In the genomic region with DNA sequence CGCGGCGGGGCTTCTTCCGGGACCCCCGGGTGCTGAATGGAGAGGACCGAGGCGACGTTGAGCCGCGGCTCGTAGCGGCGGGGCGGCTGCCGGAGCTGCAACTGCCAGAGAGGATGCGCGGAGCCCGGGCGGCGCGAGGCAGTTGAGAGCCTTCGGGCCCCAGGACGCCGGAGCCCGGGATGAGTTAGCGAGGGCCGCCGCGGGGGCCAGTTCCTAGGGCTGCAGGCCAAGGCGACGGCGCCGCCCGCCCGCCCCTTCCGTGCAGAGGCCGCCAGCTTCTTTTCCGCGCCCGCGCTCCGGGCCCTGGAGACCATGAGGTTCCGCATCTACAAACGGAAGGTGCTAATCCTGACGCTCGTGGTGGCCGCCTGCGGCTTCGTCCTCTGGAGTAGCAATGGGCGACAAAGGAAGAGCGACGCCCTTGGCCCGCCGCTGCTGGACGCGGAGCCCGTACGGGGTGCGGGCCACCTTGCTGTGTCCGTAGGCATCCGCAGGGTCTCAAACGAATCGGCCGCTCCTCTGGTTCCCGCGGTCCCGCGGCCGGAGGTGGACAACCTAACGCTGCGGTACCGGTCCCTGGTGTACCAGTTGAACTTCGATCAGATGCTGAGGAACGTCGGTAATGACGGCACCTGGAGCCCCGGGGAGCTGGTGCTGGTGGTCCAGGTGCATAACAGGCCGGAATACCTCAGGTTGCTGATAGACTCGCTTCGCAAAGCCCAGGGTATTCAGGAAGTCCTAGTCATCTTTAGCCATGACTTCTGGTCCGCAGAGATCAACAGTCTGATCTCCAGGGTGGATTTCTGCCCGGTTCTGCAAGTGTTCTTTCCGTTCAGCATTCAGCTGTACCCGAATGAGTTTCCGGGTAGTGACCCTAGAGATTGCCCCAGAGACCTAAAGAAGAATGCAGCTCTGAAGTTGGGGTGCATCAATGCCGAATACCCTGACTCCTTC, we compare ENCODE assay signal across 8 mouse cellular contexts. TPM values are rescaled to one million over a fixed set of nuclear protein-coding genes. Genes with fewer than 3 reads are reported as not detected.
DNase-seq lines count a peak whose midpoint lies in the region; ATAC-seq and TF ChIP-seq lines count a peak whose summit lies in the region.

No protein-coding gene starts in this region.

- H3K27ac ChIP-seq in ES-E14 (ENCODE audit: insufficient read depth, low read depth, low read length, poor library complexity, severe bottlenecking) = peak overlapping the region; percentile 54
- H3K27ac ChIP-seq in forebrain, embryonic 11.5 days (ENCODE audit: low read depth, low read length) = peak overlapping the region; percentile 66
- peak overlapping the region; percentile 90 for H3K27ac ChIP-seq in heart, embryonic 16.5 days (ENCODE audit: low read length)

- H3K4me2 ChIP-seq in forebrain, embryonic 11.5 days (ENCODE audit: low read depth, low read length, severe bottlenecking) = peak overlapping the region; percentile 98
- H3K4me2 ChIP-seq in heart, embryonic 16.5 days (ENCODE audit: low read depth, low read length) = peak overlapping the region; percentile 91

- DNase-seq in ES-E14 (ENCODE audit: low read depth, low spot score) = no peak
- DNase-seq in adrenal gland, adult 2 months = peak; percentile 81
- DNase-seq in forebrain, embryonic 11.5 days (ENCODE audit: low spot score) = peak; percentile 79
- DNase-seq in kidney, postnatal 36 days = peak; percentile 46 to 76
- DNase-seq in lung, postnatal 10 days = peak; percentile 65
- peak; percentile 54 for DNase-seq in retina, embryonic 14.5 days (ENCODE audit: low spot score)
- no peak for DNase-seq in cerebellum, adult 11-12 months

- ATAC-seq in forebrain, embryonic 11.5 days (replicated peaks; ENCODE audit: low FRiP score) = peak; percentile 57
- ATAC-seq in heart, embryonic 16.5 days (replicated peaks; ENCODE audit: extremely low read depth, insufficient read depth, low FRiP score) = peak; percentile 73

- no peaks in the 10 kb centered on the region for H3K27me3 ChIP-seq in forebrain, embryonic 11.5 days (ENCODE audit: control insufficient read depth, insufficient read depth, low read length)
- no peaks in the 10 kb centered on the region for H3K27me3 ChIP-seq in heart, embryonic 16.5 days (ENCODE audit: control insufficient read depth, insufficient read depth, low read length)

- 3% methylated on average over 85 of the region's 86 CpGs for WGBS in forebrain, embryonic 11.5 days
- 2% methylated on average over 78 of the region's 86 CpGs for WGBS in heart, embryonic 16.5 days

- peaks cover 9% of the 10 kb centered on the region for H3K36me3 ChIP-seq in ES-E14 (ENCODE audit: control insufficient read depth, insufficient read depth, low read length, poor library complexity, severe bottlenecking)
- H3K36me3 ChIP-seq in forebrain, embryonic 11.5 days (ENCODE audit: control insufficient read depth, insufficient read depth, low read length) = no peaks in the 10 kb centered on the region; the same call in 1 of the 2 replicates
- peaks cover 15% of the 10 kb centered on the region for H3K36me3 ChIP-seq in heart, embryonic 16.5 days (ENCODE audit: control insufficient read depth, insufficient read depth)

- peak overlapping the region; percentile 91 for H3K9ac ChIP-seq in ES-E14 (ENCODE audit: insufficient read depth, low read depth, low read length, poor library complexity, severe bottlenecking)
- peak overlapping the region; percentile 90 for H3K9ac ChIP-seq in forebrain, embryonic 11.5 days (ENCODE audit: low read length)
- H3K9ac ChIP-seq in heart, embryonic 16.5 days (ENCODE audit: low read length) = peak overlapping the region; percentile 82

- peaks cover 2% of the 10 kb centered on the region in 2 experiments; a peak in 2 of 4 replicates for H3K4me1 ChIP-seq in ES-E14 (ENCODE audit: control insufficient read depth in 2 of 2, insufficient read depth in 2 of 2, low read length in 2 of 2, poor library complexity in 1 of 2)
- peaks cover 7% of the 10 kb centered on the region; the same call in 1 of the 2 replicates for H3K4me1 ChIP-seq in forebrain, embryonic 11.5 days (replicated peaks; ENCODE audit: control insufficient read depth, insufficient read depth, low read length)
- peaks cover 22% of the 10 kb centered on the region for H3K4me1 ChIP-seq in heart, embryonic 16.5 days (ENCODE audit: control insufficient read depth, insufficient read depth, low read length)

- in situ Hi-C loops in ES-E14 (cut with MboI; ENCODE audit: low sequenced_read_pairs in 2 of 2, unreplicated experiment in 2 of 2) = no loop called here

- H3K4me3 ChIP-seq in ES-E14 (ENCODE audit: insufficient read depth in 1 of 2, low read depth in 1 of 2, low read length in 2 of 2, poor library complexity in 1 of 2, severe bottlenecking in 1 of 2) = peak overlapping the region; percentile 92 to 97
- peak overlapping the region; percentile 87 for H3K4me3 ChIP-seq in forebrain, embryonic 11.5 days (ENCODE audit: low read depth, low read length)
- H3K4me3 ChIP-seq in heart, embryonic 16.5 days (ENCODE audit: low read length) = peak overlapping the region; percentile 92

- H3K9me3 ChIP-seq in ES-E14 (ENCODE audit: control insufficient read depth, insufficient read depth, low read depth, low read length) = no peaks in the 10 kb centered on the region
- no peaks in the 10 kb centered on the region for H3K9me3 ChIP-seq in forebrain, embryonic 11.5 days (ENCODE audit: control insufficient read depth, low read length)
- no peaks in the 10 kb centered on the region for H3K9me3 ChIP-seq in heart, embryonic 16.5 days (replicated peaks; ENCODE audit: control insufficient read depth, low read length)

TF ChIP-seq in ES-E14, 5 proteins besides CTCF, POLR2A, EP300 and RAD21:
- TF ChIP-seq HCFC1 (IDR thresholded peaks at IDR 0.05; ENCODE audit: borderline replicate concordance, insufficient read depth, low read length) (no peak), MAFK (IDR thresholded peaks at IDR 0.05; ENCODE audit: insufficient read depth, low read depth, low read length) (no peak), CHD2 (IDR thresholded peaks at IDR 0.05; ENCODE audit: low read depth, low read length) (no peak), ZC3H11A (IDR thresholded peaks at IDR 0.05; ENCODE audit: borderline replicate concordance, low read depth, low read length) (no peak), ZNF384 (IDR thresholded peaks at IDR 0.05; ENCODE audit: low read depth, low read length) (no peak)
TF ChIP-seq in ES-E14: peak in this region for 0.

RNA-seq across cellular contexts. Expression of a gene that starts 0.7 kb away (rescaled TPM):
- total RNA-seq in ES-E14 (2012; rRNA removed) = 53.8 and 56.8 TPM in 2 replicates
- 10 to 100 TPM; 45.6 to 60.8 TPM for total RNA-seq in adrenal gland, adult 2 months (2021)
- polyA plus RNA-seq in adrenal gland, adult 2 months (2012; rRNA removed) = 26.7 and 29.5 TPM in 2 replicates
- 40.6 and 42.3 TPM in 2 replicates for polyA plus RNA-seq in forebrain, embryonic 11.5 days (2014; fragmentation: Nextera tagmentation; extraction: Ambion mirVana)
- 33.4 and 40.2 TPM in 2 replicates for polyA plus RNA-seq in heart, embryonic 16.5 days (2015; fragmentation: Nextera tagmentation; extraction: Ambion mirVana)

RNA-seq across cellular contexts. Expression of a gene that starts 0.7 kb away (rescaled TPM):
- 947 and 1,086 TPM in 2 replicates for total RNA-seq in ES-E14 (2012; rRNA removed)
- 100 to 1,000 TPM; 629 to 634 TPM for total RNA-seq in adrenal gland, adult 2 months (2021)
- polyA plus RNA-seq in adrenal gland, adult 2 months (2012; rRNA removed) = 14.6 and 16.0 TPM in 2 replicates
- polyA plus RNA-seq in forebrain, embryonic 11.5 days (2014; fragmentation: Nextera tagmentation; extraction: Ambion mirVana) = 436 and 487 TPM in 2 replicates
- polyA plus RNA-seq in heart, embryonic 16.5 days (2015; fragmentation: Nextera tagmentation; extraction: Ambion mirVana) = 395 and 435 TPM in 2 replicates

RNA-seq across cellular contexts. Expression of a gene that starts 12.3 kb away (rescaled TPM):
- total RNA-seq in ES-E14 (2012; rRNA removed) = 10.1 and 11.7 TPM in 2 replicates
- 1 to 10 TPM; 4.1 to 7.3 TPM for total RNA-seq in adrenal gland, adult 2 months (2021)
- polyA plus RNA-seq in adrenal gland, adult 2 months (2012; rRNA removed) = 2.3 and 2.6 TPM in 2 replicates
- 42.2 and 43.4 TPM in 2 replicates for polyA plus RNA-seq in forebrain, embryonic 11.5 days (2014; fragmentation: Nextera tagmentation; extraction: Ambion mirVana)
- 14.8 and 17.6 TPM in 2 replicates for polyA plus RNA-seq in heart, embryonic 16.5 days (2015; fragmentation: Nextera tagmentation; extraction: Ambion mirVana)

RNA-seq across cellular contexts. Expression of a gene that starts 13.6 kb away (rescaled TPM):
- total RNA-seq in ES-E14 (2012; rRNA removed) = 3.6 and 4.3 TPM in 2 replicates
- total RNA-seq in adrenal gland, adult 2 months (2021) = under 1 TPM; 0.89 to 0.97 TPM
- polyA plus RNA-seq in adrenal gland, adult 2 months (2012; rRNA removed) = 1.1 and 1.6 TPM in 2 replicates
- 17.1 and 20.0 TPM in 2 replicates for polyA plus RNA-seq in forebrain, embryonic 11.5 days (2014; fragmentation: Nextera tagmentation; extraction: Ambion mirVana)
- polyA plus RNA-seq in heart, embryonic 16.5 days (2015; fragmentation: Nextera tagmentation; extraction: Ambion mirVana) = 6.1 and 7.8 TPM in 2 replicates

RNA-seq across cellular contexts. Expression of a gene that starts 16.0 kb away (rescaled TPM):
- total RNA-seq in ES-E14 (2012; rRNA removed) = 4.7 and 10.4 TPM in 2 replicates
- under 1 TPM in 1 of 2 experiments, not detected in 1; 0.17 TPM for total RNA-seq in adrenal gland, adult 2 months (2021)
- 0.64 TPM in 1 of 2 replicates, not detected in the other for polyA plus RNA-seq in adrenal gland, adult 2 months (2012; rRNA removed)
- polyA plus RNA-seq in forebrain, embryonic 11.5 days (2014; fragmentation: Nextera tagmentation; extraction: Ambion mirVana) = 33.8 and 38.4 TPM in 2 replicates
- 13.5 and 14.0 TPM in 2 replicates for polyA plus RNA-seq in heart, embryonic 16.5 days (2015; fragmentation: Nextera tagmentation; extraction: Ambion mirVana)

Comparison
In these comparisons a context has a peak if more than half of its experiments do, and no peak if none do; other contexts are left out.
1. DNase-seq: peak in adrenal gland, adult 2 months (single experiment), forebrain, embryonic 11.5 days (single experiment), kidney, postnatal 36 days (2 of 2), lung, postnatal 10 days (single experiment) and retina, embryonic 14.5 days (single experiment); none in ES-E14 (single experiment) and cerebellum, adult 11-12 months (single experiment).
2. RNA of a gene that starts 0.7 kb away (polyA plus RNA-seq): 436 to 487 TPM in forebrain, embryonic 11.5 days and 395 to 435 TPM in heart, embryonic 16.5 days; 14.6 to 16.0 TPM in adrenal gland, adult 2 months; every median in the first group is over 10 times any median in the second.
3. Peak in every context shown above with its lines, with median percentiles within 50 percentile points of each other: H3K27ac ChIP-seq, H3K4me3 ChIP-seq and H3K9ac ChIP-seq.